Mouse (Mus musculus) lung, postnatal 0 days (tissue): ENCODE results near the gene Dok5. TPM values are rescaled to one million over a fixed set of nuclear protein-coding genes. Genes with fewer than 3 reads are reported as not detected.
A peak's percentile ranks its signal among the peaks of the same experiment; 100 is the strongest.

Source experiments
- ATAC-seq: fragments of 200-750 bp; cut with Nextera tagmentation; 2 replicates; pipeline ENCODE4 v1.8.0; 2017; ENCODE audit warnings: moderate library complexity
- DNase-seq: peaks from one replicate; pipeline ENCODE4 v3.0.0-alpha.2; 2016; ENCODE audit warnings: low spot score
- H3K27ac ChIP-seq: fragments of 300-500 bp; sonication (generic); 2 replicates; pipeline ENCODE4 v1.5.1; 2014; ENCODE audit warnings: antibody characterized with exemption, mild to moderate bottlenecking, low read length, mixed read lengths
- H3K27me3 ChIP-seq: fragments of 300-500 bp; sonication (generic); replicated peaks from 2 replicates; pipeline ENCODE4 v1.6.1; 2014; ENCODE audit warnings: low read length, mixed read lengths; ENCODE audit not compliant: insufficient read depth
- H3K36me3 ChIP-seq: fragments of 300-500 bp; sonication (generic); 2 replicates; pipeline ENCODE4 v1.6.1; 2014; ENCODE audit warnings: low read length, mixed read lengths; ENCODE audit not compliant: insufficient read depth
- H3K4me1 ChIP-seq: fragments of 300-500 bp; sonication (generic); 2 replicates; pipeline ENCODE4 v1.6.1; 2014; ENCODE audit warnings: antibody characterized with exemption, low read depth, low read length, mixed read lengths; ENCODE audit not compliant: insufficient read depth
- H3K4me2 ChIP-seq: fragments of 300-500 bp; sonication (generic); replicated peaks from 2 replicates; pipeline ENCODE4 v1.6.1; 2014; ENCODE audit warnings: low read depth, mild to moderate bottlenecking, low read length, moderate library complexity, mixed read lengths
- H3K4me3 ChIP-seq: fragments of 300-500 bp; sonication (generic); 2 replicates; pipeline ENCODE4 v1.5.1; 2014; ENCODE audit warnings: low read depth, low read length
- H3K9ac ChIP-seq: fragments of 300-500 bp; sonication (generic); replicated peaks from 2 replicates; pipeline ENCODE4 v1.6.1; 2014; ENCODE audit warnings: low read depth, mild to moderate bottlenecking
- H3K9me3 ChIP-seq: fragments of 300-500 bp; sonication (generic); 2 replicates; pipeline ENCODE4 v1.6.1; 2016; ENCODE audit warnings: low read length, mixed read lengths
- CTCF ChIP-seq: IDR thresholded peaks from 2 replicates; pipeline ENCODE4 v1.5.1; 2016; ENCODE audit warnings: antibody characterized with exemption, mild to moderate bottlenecking
- EP300 ChIP-seq: IDR thresholded peaks from 2 replicates; pipeline ENCODE4 v1.6.1; 2016; ENCODE audit warnings: antibody characterized with exemption, mild to moderate bottlenecking, control low read depth
- WGBS: fragments of 180-500 bp; shearing (Covaris S2); extraction: QIAGEN DNeasy Blood & Tissue Kit; methylation state at CpG from one replicate; pipeline ENCODE4 v1.1.7; 2014; 5-methylcytosine and 5-hydroxymethylcytosine counted together
- polyA plus RNA-seq: library from polyadenylated mRNA; unstranded; fragments of >200 nt; fragmentation: Nextera tagmentation; extraction: Ambion mirVana; gene quantifications from 2 replicates; pipeline ENCODE4 v1.2.1, GENCODE M21; 2015

Dok5 gene
- polyA plus RNA-seq, 1 experiment from 2014 or later = 0.55 TPM

GRCm38 (mm10) chr2:170902204-170903028 lies 170.8 kb downstream of the Dok5 start:
- H3K9ac ChIP-seq = no peak overlapping the region
- no peak for TF ChIP-seq EP300
- TF ChIP-seq CTCF = no peak
- DNase-seq (no peak), ATAC-seq (no peak)
- no peaks in the 10 kb centered on the region for H3K4me1 ChIP-seq
- no peaks in the 10 kb centered on the region for H3K9me3 ChIP-seq
- no peak overlapping the region for H3K27ac ChIP-seq
- H3K36me3 ChIP-seq = no peaks in the 10 kb centered on the region
- no peak overlapping the region for H3K4me2 ChIP-seq
- H3K4me3 ChIP-seq = no peak overlapping the region
- 66% methylated on average over 13 of the region's 13 CpGs for WGBS
- H3K27me3 ChIP-seq = no peaks in the 10 kb centered on the region

GRCm38 (mm10) chr2:170903029-170903306 lies 171.4 kb downstream of the Dok5 start:
- no peak for ATAC-seq
- no peaks in the 10 kb centered on the region for H3K36me3 ChIP-seq
- no peak overlapping the region for H3K9ac ChIP-seq
- no peaks in the 10 kb centered on the region for H3K27me3 ChIP-seq
- TF ChIP-seq CTCF (no peak), EP300 (no peak)
- no peak overlapping the region for H3K4me3 ChIP-seq
- no peak for DNase-seq
- no peak overlapping the region for H3K27ac ChIP-seq
- H3K4me2 ChIP-seq = no peak overlapping the region
- no peaks in the 10 kb centered on the region for H3K9me3 ChIP-seq
- H3K4me1 ChIP-seq = no peaks in the 10 kb centered on the region
- WGBS = 84% methylated on average over 7 of the region's 7 CpGs

- no peak overlapping the region for H3K4me3 ChIP-seq
- no peak for ATAC-seq
- H3K27ac ChIP-seq = no peak overlapping the region
- H3K36me3 ChIP-seq = no peaks in the 10 kb centered on the region
- TF ChIP-seq CTCF (no peak), EP300 (no peak)
- no peak overlapping the region for H3K4me2 ChIP-seq
- no peaks in the 10 kb centered on the region for H3K9me3 ChIP-seq
- 91% methylated on average over 9 of the region's 9 CpGs for WGBS
- H3K27me3 ChIP-seq = no peaks in the 10 kb centered on the region
- DNase-seq = no peak
- H3K4me1 ChIP-seq = no peaks in the 10 kb centered on the region
- no peak overlapping the region for H3K9ac ChIP-seq
Observed at GRCm38 (mm10) chr2:170903367-170903766, 171.8 kb downstream of the Dok5 start.

GRCm38 (mm10) chr2:170912589-170913223 lies 181.1 kb downstream of the Dok5 start:
- H3K36me3 ChIP-seq = no peaks in the 10 kb centered on the region
- DNase-seq (peak; percentile 76), ATAC-seq (no peak)
- H3K27me3 ChIP-seq = no peaks in the 10 kb centered on the region
- no peak overlapping the region for H3K4me3 ChIP-seq
- TF ChIP-seq EP300 (no peak), CTCF (peak; percentile 69)
- no peak overlapping the region for H3K4me2 ChIP-seq
- no peak overlapping the region for H3K27ac ChIP-seq
- H3K9me3 ChIP-seq = no peaks in the 10 kb centered on the region
- 35% methylated on average over 13 of the region's 13 CpGs for WGBS
- H3K4me1 ChIP-seq = no peaks in the 10 kb centered on the region
- no peak overlapping the region for H3K9ac ChIP-seq

- no peak overlapping the region for H3K4me2 ChIP-seq
- no peak for DNase-seq
- no peak overlapping the region for H3K4me3 ChIP-seq
- WGBS = 71% methylated on average over 11 of the region's 11 CpGs
- TF ChIP-seq CTCF (no peak), EP300 (no peak)
- H3K36me3 ChIP-seq = no peaks in the 10 kb centered on the region
- no peak for ATAC-seq
- no peak overlapping the region for H3K9ac ChIP-seq
- no peaks in the 10 kb centered on the region for H3K27me3 ChIP-seq
- no peak overlapping the region for H3K27ac ChIP-seq
- H3K4me1 ChIP-seq = no peaks in the 10 kb centered on the region
- H3K9me3 ChIP-seq = no peaks in the 10 kb centered on the region
Observed at GRCm38 (mm10) chr2:170913863-170914262, 182.3 kb downstream of the Dok5 start.

- H3K27me3 ChIP-seq = no peaks in the 10 kb centered on the region
- no peak overlapping the region for H3K27ac ChIP-seq
- H3K9me3 ChIP-seq = no peaks in the 10 kb centered on the region
- ATAC-seq (no peak), DNase-seq (no peak)
- no peaks in the 10 kb centered on the region for H3K36me3 ChIP-seq
- no peaks in the 10 kb centered on the region for H3K4me1 ChIP-seq
- no peak for TF ChIP-seq CTCF
- no peak for TF ChIP-seq EP300
- no peak overlapping the region for H3K9ac ChIP-seq
- H3K4me3 ChIP-seq = no peak overlapping the region
- H3K4me2 ChIP-seq = no peak overlapping the region
- 81% methylated on average over 8 of the region's 8 CpGs for WGBS
Observed at GRCm38 (mm10) chr2:170915646-170916045, 184.0 kb downstream of the Dok5 start.
